Mouse (Mus musculus): ENCODE measurements around the gene Ackr3.

Gene Ackr3

GRCm38 (mm10) chr1:90204821-90205220 is 1.0 kb downstream of the Ackr3 start:
- DNase-seq (ENCODE audit: extremely low spot score) = no peak

DNA sequence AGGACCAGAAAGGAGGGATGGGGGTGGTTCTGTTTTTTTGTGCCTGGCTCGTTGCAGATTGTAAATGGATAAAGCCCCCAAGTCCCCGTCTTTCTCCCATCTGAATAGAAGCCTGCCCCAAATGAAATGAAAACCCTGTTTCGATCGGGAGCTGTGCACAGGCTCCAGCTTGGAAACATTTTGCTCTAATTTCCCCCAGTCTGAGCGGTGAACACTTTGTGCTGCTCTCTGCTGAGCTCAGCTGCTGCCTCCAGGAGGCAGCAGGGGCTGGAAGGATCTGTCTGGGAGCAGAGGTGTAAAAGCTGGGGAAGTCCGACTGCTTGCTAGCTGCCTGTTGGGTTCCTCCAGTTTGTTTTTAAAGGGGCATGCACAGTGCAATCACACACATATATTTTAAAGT is 1.4 kb downstream of the Ackr3 start:
- DNase-seq (ENCODE audit: extremely low spot score) = peak; percentile 72

DNA sequence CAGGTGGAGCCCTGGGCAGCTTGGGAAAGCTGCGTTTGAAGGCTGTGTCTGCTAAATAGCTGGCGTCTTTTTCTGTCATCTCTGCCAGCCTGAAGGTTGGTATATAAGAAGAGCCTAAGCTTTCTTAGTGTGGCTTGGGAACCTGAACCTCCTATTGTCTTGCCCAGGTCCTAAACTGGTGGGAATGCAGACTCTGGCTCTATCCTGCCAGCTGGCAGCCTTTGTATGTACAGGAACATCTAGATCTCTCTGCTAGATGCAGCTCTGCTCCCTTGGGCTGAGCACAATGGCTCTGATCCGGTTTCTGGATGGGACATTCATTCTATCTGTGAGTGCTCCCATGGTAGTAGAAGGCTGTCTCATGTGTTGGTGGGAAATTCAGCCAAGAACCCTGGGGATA is 2.9 kb downstream of the Ackr3 start:
- no peak for DNase-seq (ENCODE audit: extremely low spot score)

GRCm38 (mm10) chr1:90207279-90207678 is 3.5 kb downstream of the Ackr3 start:
- no peak for DNase-seq (ENCODE audit: extremely low spot score)

DNA sequence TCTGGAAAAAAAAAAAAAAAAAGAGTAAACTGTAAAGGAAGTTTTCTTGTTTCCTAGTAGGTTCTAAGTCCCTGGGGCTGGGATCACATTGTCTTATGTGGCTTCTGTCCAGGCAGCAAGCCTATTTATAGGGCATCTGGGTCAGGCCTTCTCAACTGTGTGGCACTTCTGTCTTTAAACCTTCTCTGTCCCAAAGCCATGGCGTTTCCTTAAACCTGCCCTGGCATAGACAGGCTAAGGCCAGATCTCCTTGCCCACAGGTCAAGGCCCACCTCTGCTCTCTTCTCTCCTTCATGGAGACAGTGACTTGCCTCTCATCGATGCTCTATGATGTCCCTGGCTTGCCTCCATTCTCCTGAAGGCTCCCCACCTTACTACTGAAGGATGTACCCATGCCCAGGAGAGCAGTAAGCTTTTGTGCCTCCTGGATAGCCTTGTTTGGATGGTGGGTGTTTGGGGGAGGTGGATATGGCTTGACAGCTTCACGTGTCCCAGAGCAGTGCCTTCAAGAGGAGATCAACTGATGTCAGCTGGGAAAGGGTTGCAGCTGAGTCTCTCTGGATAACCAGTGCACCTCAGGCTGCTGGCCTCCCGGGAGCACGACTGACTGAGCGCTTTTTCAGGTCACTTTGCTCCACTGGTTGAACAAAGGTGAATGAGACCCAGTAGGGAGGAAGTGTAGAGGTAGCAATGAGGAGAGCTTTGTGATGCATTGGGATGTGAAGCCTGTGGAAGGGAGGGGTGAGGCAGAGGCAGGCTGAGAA is 4.1 kb downstream of the Ackr3 start:
- DNase-seq (ENCODE audit: extremely low spot score) = no peak

GRCm38 (mm10) chr1:90208503-90208860 is 4.7 kb downstream of the Ackr3 start:
- no peak for DNase-seq (ENCODE audit: extremely low spot score)

- no peak for DNase-seq (ENCODE audit: extremely low spot score)
These were observed 5.3 kb downstream of the Ackr3 start for GRCm38 (mm10) chr1:90209069-90209468.

- no peak for DNase-seq (ENCODE audit: extremely low spot score)
These were observed 6.0 kb downstream of the Ackr3 start for GRCm38 (mm10) chr1:90209741-90210140.

DNA sequence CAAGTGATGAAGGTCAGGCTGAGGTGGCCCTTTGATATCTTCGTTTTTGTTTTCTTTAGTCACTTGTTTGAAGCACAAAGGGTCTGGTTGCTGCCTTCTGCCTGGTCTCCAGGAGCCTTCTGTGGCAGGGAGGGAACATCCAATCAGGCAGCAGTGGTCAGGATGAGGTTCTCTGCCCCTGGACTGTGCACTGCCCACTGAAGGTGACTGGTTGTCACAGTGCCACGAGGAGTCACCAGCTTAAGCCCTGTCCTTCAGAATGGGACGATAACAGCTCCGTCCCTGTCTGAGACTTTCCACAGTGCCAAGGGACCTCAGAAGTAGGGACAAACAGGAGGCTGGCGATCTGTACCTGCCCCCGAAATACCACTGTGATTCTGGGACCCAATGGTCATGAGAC is 6.6 kb downstream of the Ackr3 start:
- no peak for DNase-seq (ENCODE audit: extremely low spot score)

DNA sequence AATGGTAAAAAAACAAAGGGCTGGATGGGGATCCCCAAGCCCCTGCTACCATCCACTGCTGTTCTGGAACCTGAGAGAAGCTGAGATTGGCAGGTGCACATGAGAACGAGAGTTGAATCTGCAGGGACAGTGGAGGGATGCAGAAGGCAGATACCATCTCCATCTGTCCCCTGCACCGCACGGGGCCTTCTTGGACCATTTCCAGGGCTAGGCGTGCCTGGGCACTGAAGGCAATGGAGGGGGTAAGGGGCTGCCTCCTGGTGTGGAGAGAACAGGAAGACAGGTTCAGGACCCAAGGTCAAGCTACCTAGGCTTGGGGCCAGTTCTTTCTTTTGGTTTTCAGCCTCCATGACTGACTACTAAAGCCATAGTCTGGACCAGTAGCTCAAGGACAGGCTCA is 7.0 kb downstream of the Ackr3 start:
- DNase-seq (ENCODE audit: extremely low spot score) = no peak

- DNase-seq (ENCODE audit: extremely low spot score) = no peak
These were observed 8.6 kb downstream of the Ackr3 start for GRCm38 (mm10) chr1:90212376-90212775.

DNA sequence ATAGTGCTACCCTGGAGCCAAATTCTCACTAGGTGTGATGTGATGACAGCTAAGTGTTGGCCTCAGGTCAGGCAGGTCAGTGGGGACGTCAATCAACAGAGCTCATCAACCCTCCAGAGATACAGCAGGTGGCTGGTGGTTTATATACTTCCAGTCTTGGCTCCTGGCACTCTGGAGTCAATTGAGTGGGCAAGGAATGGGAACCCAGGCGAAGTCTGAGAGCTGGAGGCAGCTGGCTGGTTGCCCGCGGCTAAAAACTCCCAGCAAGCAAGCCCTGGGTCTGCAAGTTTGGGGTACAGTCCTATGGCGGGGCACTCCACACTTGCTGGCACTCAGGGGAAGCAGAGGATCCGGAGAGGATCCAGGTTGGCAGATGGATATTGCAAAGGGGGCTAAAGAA is 9.1 kb downstream of the Ackr3 start:
- DNase-seq (ENCODE audit: extremely low spot score) = no peak

GRCm38 (mm10) chr1:90214021-90214420 is 10.2 kb downstream of the Ackr3 start:
- no peak for DNase-seq (ENCODE audit: extremely low spot score)

DNA sequence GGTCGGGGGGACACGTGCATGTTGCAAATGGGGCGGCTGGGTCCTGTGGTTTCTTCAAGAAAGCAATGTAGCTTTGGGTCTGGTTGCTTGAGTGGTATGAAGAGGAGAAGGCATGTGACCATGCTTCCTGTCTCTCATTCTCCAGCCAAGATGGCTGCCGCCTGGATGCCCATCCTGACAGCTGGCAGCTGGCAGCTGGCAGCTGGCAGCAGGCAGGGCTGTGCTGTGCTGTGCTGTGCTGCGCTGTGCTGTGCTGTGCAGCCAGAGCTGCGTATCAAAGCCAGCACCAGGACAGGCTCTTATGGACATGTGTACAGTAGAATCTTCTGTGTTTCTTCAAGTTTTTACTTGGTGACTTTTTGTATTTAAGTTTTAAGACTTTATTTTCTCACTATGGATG is 11.1 kb downstream of the Ackr3 start:
- DNase-seq (ENCODE audit: extremely low spot score) = no peak

- DNase-seq (ENCODE audit: extremely low spot score) = no peak
These were observed 12.1 kb downstream of the Ackr3 start for GRCm38 (mm10) chr1:90215881-90216280.

DNA sequence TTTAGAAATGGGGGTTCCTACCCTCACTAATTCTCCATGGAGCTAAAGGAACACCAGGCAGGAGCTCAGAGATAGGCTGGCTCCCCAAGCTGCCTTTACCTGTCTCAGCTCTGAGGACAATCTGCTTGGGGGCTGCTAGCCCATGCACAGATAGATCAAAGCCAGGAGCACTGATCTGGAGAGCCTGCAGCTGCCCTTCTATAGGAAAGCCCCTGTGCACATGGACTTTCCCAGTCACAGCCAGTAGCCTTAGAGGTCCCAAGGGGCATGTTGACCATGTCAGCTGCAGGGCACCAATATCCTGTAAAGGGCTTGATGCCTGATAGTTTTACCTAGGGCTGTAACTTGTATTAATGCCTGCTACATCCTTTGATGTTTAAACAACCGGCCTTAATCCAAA is 12.6 kb downstream of the Ackr3 start:
- DNase-seq (ENCODE audit: extremely low spot score) = no peak

DNA sequence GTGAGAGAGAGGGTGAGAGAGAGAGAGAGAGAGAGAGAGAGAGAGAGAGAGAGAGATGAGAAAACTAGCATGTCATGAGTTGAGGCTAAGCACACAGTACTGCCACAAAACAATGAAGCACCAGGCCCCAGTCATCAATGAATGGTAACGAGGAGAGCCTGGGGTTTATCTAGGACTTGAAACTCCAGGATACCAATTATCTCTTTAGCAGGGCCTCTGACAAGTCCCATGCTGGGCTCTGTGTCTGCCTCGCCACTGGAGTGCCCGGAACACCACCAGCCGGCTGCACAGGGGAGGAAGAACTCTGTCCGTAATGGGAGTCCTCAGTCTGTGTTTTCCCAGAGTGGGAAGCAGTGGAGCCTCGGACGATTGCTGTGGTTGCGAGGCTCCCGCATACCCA is 16.5 kb downstream of the Ackr3 start:
- DNase-seq (ENCODE audit: extremely low spot score) = no peak

GRCm38 (mm10) chr1:90220844-90221243 is 17.1 kb downstream of the Ackr3 start:
- DNase-seq (ENCODE audit: extremely low spot score) = no peak

DNA sequence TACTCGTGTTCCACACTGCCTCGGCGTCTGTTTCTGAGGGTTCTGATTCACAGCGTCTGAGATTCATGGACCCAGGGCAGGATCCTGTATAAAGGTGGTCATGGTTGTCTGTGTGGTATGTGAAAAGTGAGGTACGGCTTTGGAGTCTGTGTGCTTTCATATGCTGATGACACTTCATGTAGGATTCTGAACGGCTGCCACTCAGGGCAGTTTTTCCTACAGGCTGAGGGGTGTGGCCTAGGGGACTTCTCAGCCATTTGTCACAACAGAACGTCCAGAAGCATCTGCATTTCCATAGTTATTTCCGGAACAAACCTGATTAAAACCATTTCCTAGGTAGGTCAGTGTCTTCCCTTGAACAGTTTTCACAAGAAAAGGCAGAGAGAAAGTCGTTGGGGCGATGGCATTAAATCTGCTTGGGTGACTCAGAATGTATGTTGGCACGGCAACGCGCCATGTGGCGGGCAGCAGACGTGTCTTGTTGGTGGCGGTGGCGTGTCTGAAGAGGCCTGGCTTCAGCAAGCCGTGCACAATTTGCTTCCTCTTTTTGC is 18.1 kb downstream of the Ackr3 start:
- no peak for DNase-seq (ENCODE audit: extremely low spot score)

DNA sequence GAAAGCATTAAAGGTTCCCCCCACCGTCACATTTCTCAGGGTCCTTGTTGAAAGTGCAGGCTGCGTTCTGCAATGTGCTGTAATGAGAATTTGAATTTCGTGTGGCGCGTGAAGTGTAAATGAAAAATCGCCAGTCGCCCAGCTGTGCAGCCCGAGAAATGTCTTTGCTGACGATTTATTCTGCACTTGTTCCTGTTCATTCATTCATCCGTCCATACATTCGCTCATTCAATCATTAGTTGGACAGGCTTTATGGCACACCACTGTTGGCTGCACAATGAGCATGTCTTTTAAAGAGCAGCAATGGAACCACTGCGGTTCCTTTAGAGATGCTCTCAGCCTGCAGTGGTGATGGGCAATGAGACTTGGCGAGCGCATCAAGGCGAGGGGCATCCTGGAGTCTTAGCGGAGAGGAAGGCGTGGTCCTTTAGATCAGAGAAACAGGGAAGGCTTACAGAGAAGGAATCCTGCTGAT is 18.7 kb downstream of the Ackr3 start:
- peak; percentile 29 for DNase-seq (ENCODE audit: extremely low spot score)

DNA sequence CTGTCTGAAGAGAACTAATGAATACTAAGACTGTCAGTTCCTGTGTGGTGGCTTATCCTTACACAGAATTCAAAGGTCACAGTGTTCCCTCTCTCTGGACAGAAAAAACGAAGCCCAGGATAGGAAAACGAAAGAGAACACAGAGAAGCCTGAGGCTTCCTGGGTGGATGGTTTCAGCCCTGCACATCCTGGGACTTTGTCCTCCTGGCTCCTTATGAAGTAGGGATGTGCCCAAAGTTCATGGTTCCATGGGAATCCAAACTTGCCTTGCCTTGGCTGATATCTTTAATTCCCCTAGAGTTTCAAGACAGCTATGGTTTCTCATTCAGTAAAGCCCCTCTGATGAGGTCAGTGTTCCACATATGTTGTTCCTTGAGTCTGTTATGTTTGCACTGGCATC is 19.2 kb downstream of the Ackr3 start:
- no peak for DNase-seq (ENCODE audit: extremely low spot score)

DNA sequence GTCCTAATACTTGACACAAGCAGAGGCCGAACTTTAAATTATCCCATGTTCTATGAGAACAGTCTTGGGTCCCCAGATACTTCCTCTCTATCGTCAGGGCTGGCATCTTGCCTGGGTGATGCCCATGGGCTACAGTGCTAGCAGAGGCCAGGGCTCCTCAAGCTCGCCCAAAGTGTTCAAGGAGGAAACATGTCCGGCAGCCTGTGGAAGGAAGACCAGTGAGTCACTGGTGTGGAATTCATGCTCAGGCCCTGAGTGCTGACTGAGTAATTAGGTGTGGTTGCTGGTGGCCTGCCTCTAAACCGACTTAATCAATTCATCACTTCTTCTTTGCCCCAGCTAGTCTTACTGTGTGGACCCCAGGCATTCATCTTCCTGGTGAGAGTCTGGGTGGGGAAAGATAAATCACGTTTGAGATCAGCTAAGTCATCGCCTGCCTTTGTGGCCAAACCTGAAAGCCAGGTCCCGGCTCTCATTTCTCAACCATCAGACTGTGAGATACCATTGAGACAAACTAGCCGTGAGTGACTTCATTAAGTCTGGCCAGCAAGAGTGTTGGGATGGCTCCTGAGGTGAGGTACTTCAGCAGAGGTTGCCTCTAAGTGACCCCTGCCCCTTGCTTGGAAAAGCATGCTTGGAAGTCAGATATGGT is 21.9 kb downstream of the Ackr3 start:
- DNase-seq (ENCODE audit: extremely low spot score) = no peak

DNA sequence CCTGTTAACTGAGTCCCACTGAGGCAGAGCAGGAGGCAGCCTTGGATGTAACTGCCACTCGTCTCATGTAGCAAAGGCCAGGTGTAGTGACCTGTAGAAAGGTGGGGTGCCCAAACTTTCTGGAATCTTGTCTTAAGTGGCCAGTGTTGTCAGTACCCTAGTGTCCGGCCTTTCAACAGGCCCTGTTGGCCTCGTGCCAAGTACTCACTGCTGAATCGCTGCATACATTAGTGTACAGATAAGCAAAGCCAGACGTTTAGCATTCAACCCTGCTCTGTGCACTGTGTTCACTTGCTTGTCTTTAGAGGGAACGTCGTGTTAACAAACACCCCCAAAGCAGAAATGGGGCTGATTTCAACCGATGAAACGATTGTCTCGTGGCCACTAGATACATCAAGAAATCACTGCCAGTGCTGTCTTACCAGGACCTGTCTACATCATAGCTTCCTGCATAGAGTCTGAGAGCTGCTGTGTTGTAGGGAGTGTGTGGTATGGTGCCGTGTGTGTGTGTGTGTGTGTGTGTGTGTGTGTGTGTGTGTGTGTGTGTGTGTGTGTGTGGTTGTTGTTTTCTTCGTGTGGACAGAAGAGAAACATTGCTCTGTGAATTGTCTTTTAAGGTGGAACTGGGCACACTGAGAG is 24.0 kb downstream of the Ackr3 start:
- DNase-seq (ENCODE audit: extremely low spot score) = no peak
